Mouse (Mus musculus) left cerebral cortex, adult 2 months (tissue): Measurements from ENCODE around the gene Thy1. TPM values are rescaled to one million over a fixed set of nuclear protein-coding genes. Genes with fewer than 3 reads are reported as not detected.
A peak's percentile ranks its signal among the peaks of the same experiment; 100 is the strongest.

Experiments
- DNase-seq, 2 experiments: peaks; one replicate each; pipeline ENCODE4 v3.0.0; 2021 to 2022; ENCODE audit warnings: low spot score in 2 of 2, mixed read lengths in 1 of 2; ENCODE audit errors: extremely low spot score in 1 of 2
- H3K27ac ChIP-seq: fragments of 200-600 bp; 2 replicates; pipeline ENCODE4 v1.8.1; 2022
- H3K4me3 ChIP-seq: fragments of 200-600 bp; 2 replicates; pipeline ENCODE4 v1.8.1; 2022
- CTCF ChIP-seq: fragments of 200-600 bp; IDR thresholded peaks from 2 replicates; pipeline ENCODE4 v1.8.1; 2022; ENCODE audit warnings: antibody characterized with exemption, mild to moderate bottlenecking, moderate library complexity
- intact Hi-C: fragments of 180-260 bp; cut with DNase I; formaldehyde crosslinking; loops from one replicate; pipeline ENCODE4 v1.15.1; 2025
- total RNA-seq, 2 experiments: library from RNA; stranded (reverse); gene quantifications; 2 replicates each; pipeline ENCODE4 v1.2.3; 2021

Thy1 gene
- total RNA-seq, 2 experiments from 2014 or later: 838 to 856 TPM

DNA sequence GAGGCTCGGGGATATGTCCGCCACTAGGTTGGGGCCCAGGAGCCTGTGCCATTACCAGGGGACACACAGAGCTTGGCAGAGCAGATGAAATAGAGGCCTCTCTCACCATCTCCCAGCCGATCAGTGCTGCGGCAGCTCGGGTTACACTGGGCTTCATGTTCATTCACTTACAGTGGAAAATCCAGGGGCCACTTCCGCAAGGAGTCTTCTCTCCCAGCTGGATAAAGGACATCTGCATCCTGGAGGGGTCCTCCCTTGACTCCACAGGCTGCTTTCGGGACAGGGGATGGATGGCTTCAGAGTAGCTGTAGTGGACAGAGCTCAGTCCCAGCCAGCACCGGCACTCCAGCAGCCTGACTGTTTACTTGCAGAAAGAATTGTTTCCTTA, 27.7 kb downstream of the Thy1 start:
- Histone ChIP-seq H3K27ac (peak overlapping the region; percentile 11; the same call in 1 of the 2 replicates), H3K4me3 (no peak overlapping the region)
- intact Hi-C loops: no loop called here
- no peak for TF ChIP-seq CTCF
- DNase-seq: peak in 1 of 2 experiments; percentile 9

DNA sequence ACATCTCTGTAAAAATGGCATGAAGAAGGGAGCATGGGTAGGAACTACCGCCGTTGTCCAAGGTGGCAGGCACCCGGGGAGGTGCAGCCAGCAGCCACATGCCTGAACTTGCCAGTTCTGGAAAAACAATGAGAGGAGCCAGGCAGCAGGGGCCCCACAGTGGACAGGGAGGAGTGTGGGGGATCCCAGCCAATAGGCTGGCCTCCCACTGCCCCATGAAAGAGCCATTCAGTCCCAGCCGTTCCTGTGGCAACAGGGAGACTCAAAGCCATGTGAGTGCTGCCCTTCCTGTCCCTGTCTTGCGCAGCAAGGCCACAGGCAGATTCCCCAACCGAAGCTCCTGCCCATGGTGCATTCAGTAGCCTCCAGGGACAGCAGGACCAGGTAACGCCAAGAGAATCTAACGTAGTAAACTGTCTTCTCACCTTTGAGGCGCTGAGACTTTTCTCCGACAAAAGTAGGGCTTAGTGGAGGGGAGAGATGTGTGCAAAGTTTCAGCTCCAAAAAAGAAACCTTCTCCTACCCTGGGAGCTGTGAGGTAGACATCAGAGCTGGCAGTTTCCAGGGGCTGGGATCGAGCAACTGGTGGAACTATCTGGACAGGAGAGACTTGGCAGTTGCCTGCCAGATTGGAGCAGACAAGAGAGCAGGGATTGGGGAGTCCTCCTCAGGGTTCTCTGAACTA, 28.9 kb downstream of the Thy1 start:
- Histone ChIP-seq H3K4me3 (peak overlapping the region; percentile 11; the same call in 1 of the 2 replicates), H3K27ac (peak overlapping the region; percentile 88)
- DNase-seq: peak in 1 of 2 experiments; percentile 34
- intact Hi-C loops: no loop called here
- TF ChIP-seq CTCF: no peak

DNA sequence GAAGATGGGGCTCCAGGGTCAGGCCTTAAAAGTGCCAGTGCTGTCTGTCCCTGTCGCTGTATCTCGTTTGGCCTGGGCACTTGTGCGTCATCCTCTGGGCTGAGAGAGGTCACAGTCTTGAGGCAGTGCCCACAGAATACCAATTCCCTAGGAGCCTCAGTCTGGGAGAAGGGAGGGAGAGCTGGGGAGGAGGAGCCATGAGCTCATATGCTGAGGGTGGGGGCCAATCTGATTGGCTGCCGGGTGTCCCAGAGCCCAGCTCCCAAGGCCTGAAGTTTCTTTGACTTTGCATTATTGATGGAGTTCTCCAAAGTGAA, 29.4 kb downstream of the Thy1 start:
- TF ChIP-seq CTCF: no peak
- Histone ChIP-seq H3K4me3 (peak overlapping the region; percentile 23; the same call in 1 of the 2 replicates), H3K27ac (peak overlapping the region; percentile 88)
- DNase-seq: peak in 1 of 2 experiments; percentile 18
- intact Hi-C loops: no loop called here

DNA sequence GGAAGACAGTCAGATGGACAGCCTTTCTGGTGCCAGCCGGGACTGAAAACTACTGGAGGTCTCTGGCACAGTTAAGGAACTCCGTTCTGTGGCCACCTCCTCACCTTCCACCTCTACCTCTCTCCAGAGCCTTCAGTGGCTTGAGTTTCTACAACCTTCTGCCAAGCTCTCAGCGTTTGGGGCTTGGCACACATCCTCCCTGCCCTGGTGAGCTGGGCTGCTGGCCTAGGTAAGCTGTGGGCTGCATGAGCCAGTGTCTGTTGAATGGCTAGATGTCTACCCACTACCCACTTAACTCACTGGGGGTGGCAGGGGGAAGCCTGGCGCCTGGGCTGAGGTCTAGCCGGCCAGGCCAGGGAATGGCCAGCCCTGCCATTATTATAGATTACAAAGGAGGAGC, 29.9 kb downstream of the Thy1 start:
- peak overlapping the region; percentile 88 for H3K27ac ChIP-seq

DNA sequence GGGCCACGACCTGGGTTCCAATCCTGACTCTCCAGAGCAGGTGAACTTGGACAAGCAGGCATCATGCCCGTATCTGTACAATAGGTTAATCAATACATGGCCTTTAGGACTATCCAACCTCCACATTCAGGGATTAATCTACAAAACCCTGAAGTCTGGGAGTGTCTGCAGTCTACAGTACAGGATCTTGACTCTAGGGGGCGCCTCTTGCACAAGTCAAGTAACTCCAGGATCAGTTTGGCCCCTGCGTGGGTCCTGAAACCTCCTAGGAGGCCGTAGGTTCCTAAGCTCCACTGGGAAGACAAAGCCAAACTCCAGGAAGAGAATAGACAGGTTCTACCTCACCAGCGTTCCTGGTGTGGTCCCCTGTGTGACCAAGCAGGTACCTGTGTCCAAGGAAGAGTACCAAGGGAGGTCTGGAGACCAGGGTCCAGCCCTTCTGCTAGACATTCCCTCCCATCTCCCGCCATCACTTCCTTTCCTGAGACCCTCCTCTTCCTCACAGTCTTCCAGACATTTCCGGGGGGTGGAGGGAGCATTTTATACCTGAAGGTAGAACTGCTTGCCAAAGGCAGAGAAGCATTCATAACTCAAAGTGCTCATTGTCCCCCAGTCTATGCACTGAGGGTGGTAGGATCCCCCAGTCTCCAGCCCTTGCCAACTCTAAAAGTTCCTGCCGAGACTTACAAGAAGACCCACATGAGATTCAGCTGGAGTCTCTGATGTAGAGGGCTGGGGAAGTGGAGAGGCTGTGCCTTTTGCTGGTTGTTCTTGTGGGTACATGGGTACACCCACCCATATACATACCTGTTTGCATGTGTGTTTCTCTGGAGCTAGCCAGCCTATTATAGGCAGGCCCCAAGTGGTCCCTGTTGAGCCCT, 31.5 kb downstream of the Thy1 start:
- no peak overlapping the region for H3K27ac ChIP-seq
- DNase-seq: peak in 1 of 2 experiments; percentile 32
- TF ChIP-seq CTCF: peak; percentile 61
- intact Hi-C loops: no loop called here
- no peak overlapping the region for H3K4me3 ChIP-seq

More for the DNA sequence above, 29.9 kb downstream of the Thy1 start:
- intact Hi-C loops: no loop called here
- DNase-seq: peak in 1 of 2 experiments; percentile 9
- H3K4me3 ChIP-seq: peak overlapping the region; percentile 23; the same call in 1 of the 2 replicates
- no peak for TF ChIP-seq CTCF

DNA sequence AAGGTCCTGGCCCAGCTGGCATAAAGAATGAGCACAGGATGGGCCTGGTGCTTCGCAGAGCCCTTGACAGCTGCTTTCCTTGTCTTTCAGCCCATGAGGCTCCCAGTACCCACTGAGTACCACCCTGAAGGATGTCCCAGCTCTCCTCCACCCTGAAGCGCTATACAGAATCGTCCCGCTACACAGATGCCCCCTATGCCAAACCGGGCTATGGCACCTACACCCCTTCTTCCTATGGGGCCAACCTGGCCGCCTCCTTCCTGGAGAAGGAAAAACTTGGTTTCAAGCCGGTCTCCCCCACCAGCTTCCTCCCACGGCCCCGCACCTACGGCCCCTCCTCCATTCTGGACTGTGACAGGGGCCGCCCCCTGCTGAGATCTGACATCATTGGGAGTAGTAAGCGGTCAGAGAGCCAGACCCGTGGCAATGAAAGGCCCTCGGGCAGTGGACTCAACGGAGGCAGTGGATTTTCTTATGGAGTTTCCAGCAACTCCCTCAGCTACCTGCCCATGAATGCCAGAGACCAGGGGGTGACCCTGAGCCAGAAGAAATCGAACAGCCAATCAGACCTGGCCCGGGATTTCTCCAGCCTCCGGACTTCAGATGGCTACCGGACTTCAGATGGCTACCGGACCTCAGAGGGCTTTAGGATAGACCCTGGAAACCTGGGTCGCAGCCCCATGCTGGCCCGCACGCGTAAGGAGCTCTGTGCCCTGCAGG, 32.3 kb downstream of the Thy1 start:
- DNase-seq: peak in 1 of 2 experiments; percentile 9
- TF ChIP-seq CTCF: no peak
- H3K4me3 ChIP-seq: no peak overlapping the region
- intact Hi-C loops: no loop called here
- no peak overlapping the region for H3K27ac ChIP-seq

DNA sequence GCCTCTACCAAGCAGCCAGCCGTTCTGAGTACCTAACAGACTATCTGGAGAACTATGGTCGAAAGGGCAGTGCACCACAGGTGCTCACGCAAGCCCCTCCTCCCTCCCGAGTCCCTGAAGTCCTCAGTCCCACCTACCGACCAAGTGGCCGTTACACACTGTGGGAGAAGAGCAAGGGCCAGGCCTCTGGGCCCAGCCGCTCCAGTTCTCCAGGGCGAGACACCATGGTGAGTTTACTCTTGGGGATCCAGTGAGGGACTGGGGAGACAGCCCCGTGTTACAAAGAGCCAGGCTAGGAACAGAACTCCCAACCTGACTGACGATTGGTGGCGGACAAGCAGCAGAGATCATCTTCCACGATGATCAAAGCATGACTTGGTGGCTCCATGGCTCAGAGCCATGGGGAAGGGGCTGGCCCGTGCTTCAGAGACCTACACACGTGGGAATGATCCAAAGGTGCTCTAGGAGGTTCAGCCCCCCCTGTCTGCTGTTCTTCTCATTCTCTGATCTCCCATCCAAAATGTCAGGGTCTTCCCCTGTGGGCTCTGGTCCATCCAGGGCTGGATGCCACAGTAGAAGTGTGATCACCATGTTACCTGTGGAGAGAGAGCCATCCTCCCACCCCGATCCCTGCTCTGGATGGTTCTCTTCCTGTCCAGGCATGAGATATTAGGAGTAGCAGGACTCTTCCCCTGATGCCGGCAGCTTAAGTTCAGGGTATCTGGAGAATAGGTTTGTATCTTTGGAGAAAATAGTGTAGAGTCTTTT, 33.0 kb downstream of the Thy1 start:
- Histone ChIP-seq H3K4me3 (no peak overlapping the region), H3K27ac (no peak overlapping the region)
- intact Hi-C loops: loop anchor here (2.0 kb wide), 1 partner anchor 19 kb away; no protein-coding TSS in a partner anchor
- no peak for TF ChIP-seq CTCF
- DNase-seq: peak in 1 of 2 experiments; percentile 9

DNA sequence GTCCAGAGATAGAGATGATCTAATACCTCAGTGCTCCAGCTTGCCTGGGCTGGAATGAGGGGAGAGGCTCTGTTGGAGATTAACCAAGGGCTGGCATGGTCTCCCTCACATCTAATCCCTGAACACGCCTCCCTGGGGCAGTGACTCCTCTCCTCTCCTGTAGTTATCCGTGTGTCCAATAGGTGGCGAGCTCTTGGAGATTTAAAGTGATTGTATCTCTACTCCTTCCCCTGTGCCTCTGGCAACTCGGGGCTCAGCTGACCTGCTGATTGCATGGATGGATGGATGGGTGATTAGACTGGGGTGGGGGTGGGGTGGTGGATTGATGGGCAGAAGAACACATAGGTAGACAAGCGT, 33.6 kb downstream of the Thy1 start:
- intact Hi-C loops: loop anchor here (2.0 kb wide), 1 partner anchor 18 kb away; no protein-coding TSS in a partner anchor
- peak; percentile 63 for TF ChIP-seq CTCF
- peak in 1 of 2 experiments; percentile 55 for DNase-seq
- Histone ChIP-seq H3K27ac (no peak overlapping the region), H3K4me3 (no peak overlapping the region)

DNA sequence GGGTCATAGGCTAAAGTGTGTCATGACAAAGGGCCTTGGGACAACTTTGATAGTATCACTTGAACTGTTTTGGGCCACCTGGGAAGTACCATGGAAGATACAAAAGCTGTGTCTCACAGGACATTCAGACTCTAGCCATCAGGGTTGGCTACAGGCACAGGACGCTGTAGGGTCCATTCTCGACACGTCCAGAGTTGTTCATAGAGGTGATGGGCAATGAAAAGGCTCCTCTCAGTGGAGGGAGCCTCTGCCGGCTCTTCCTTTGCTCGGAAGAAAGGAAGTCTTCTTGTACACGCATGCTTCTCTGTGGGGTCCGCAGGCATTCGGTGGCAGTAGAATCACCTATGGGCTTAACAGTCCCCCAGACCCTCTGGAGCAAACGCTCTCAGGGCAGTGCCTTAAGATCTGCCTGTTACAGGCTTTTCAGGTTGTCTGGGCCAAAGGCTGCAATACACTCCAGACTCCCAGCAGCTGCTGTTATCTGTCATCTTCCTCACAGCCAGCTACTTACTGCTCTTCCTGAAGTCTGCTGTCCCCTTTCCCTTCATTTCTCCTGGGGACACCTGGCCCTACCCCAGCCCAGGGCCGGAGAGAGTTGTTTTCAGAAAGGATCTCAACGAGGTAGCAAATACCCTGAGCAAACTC, 34.2 kb downstream of the Thy1 start:
- Histone ChIP-seq H3K27ac (0 out of 2 replicates have a peak overlapping the region, but pooled peaks have one; percentile 5), H3K4me3 (no peak overlapping the region)
- no peak for DNase-seq
- TF ChIP-seq CTCF: no peak
- intact Hi-C loops: loop anchor here (2.0 kb wide), 1 partner anchor 17 kb away; no protein-coding TSS in a partner anchor

DNA sequence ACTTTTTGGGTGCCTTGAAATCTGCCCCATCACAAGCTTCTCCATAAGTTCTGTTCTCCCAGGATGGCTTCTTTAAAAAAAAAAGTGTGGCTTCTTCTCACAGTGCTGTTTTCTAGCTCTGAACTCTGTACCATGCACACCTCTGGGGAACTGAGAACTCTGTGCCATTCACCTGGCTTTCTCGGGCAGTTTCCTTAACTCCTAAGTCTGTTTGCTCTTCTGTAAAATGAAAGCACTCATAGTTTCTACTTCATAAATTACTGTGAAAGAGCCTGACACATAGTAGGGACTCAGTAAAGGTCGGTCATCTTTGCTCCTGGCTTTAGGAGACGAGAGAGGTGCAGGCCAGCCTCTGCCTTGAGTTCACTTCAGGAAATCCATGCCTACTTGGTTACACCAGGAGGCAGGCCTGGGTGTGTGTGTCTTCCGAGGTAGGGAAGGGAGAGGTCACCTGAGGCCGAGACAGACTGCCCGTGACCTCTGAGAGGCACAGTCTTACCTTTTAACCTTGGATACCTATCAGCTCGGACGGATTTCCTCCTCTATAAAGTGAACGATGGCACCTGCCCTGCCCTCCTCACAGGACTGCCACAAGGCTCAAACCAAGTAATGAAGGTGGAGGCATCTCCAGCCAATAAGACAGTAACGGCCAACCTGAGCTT, 35.1 kb downstream of the Thy1 start:
- H3K4me3 ChIP-seq: no peak overlapping the region
- peak in 1 of 2 experiments; percentile 9 for DNase-seq
- intact Hi-C loops: loop anchor here (2.0 kb wide), 1 partner anchor 31 kb away; no protein-coding TSS in a partner anchor
- H3K27ac ChIP-seq: peak overlapping the region; percentile 91
- no peak for TF ChIP-seq CTCF
